In the genomic region with DNA sequence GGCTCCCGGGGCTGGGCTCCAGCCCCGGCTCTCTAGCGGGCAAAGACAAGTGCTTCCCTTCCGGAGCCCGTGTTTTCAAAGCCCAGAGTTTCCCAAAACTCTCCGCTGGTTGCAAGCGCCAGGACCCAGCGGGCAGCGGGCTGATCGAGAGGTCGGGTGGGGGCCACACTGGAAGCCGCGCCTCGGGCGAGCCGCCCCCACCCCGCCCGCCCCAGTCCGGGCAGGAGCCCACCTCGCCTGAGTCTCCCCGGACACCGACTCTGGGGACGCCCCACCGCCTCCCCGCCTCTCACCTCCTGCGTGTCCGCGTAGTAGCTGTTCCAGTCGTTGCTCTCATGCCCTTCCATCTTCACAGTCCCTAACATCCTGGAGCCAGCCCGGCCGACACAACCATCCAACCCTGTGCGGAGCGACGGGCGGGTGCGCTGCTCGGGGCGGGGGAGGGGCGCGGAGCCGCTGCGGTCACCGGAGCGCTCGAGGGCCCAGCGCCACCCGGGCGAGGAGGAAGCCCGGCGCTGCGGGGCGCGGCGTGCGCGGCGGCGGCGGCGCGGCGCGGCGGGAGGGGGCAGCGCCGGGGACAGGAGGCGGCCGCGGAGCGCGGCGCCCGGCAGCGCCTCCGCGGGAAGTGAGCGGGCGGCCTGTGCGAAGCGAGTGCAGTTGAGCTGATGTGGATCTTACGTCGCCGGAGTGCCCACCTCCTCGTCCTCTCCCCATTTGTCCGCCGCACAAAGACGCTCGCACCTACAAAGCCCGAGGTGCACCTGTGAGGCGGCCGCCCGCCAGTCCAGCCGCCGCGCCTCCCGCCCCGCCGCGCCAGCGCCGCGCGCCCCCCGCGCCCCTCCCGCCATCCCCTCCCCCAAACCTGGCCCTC, we compare ENCODE assay signal across 7 mouse cellular contexts. TPM values are rescaled to one million over a fixed set of nuclear protein-coding genes. Genes with fewer than 3 reads are reported as not detected.
A peak's percentile ranks its signal among the peaks of the same experiment; 100 is the strongest.
DNase-seq lines count a peak whose midpoint lies in the region; ATAC-seq and TF ChIP-seq lines count a peak whose summit lies in the region.

No protein-coding gene starts in this region.

- peak overlapping the region; percentile 25; the same call in 1 of the 2 replicates for H3K27ac ChIP-seq in forebrain, embryonic 11.5 days (ENCODE audit: low read depth, low read length)
- H3K27ac ChIP-seq in intestine, postnatal 0 days (ENCODE audit: low read depth, low read length) = peak overlapping the region; percentile 95
- no peak overlapping the region for H3K27ac ChIP-seq in thymus, adult 2 months (ENCODE audit: control insufficient read depth, insufficient read depth, low read length)

- H3K4me1 ChIP-seq in forebrain, embryonic 11.5 days (replicated peaks; ENCODE audit: control insufficient read depth, insufficient read depth, low read length) = peaks cover 8% of the 10 kb centered on the region; the same call in 1 of the 2 replicates
- no peaks in the 10 kb centered on the region for H3K4me1 ChIP-seq in intestine, postnatal 0 days (replicated peaks; ENCODE audit: control insufficient read depth, insufficient read depth, low read length)
- peaks cover 5% of the 10 kb centered on the region for H3K4me1 ChIP-seq in thymus, adult 2 months (replicated peaks; ENCODE audit: control insufficient read depth, insufficient read depth, low read length)

- peaks cover 91% of the 10 kb centered on the region for H3K27me3 ChIP-seq in forebrain, embryonic 11.5 days (ENCODE audit: control insufficient read depth, insufficient read depth, low read length)
- peaks cover 57% of the 10 kb centered on the region for H3K27me3 ChIP-seq in intestine, postnatal 0 days (replicated peaks; ENCODE audit: control insufficient read depth, insufficient read depth, low read length)
- peaks cover 26% of the 10 kb centered on the region for H3K27me3 ChIP-seq in thymus, adult 2 months (ENCODE audit: control insufficient read depth, insufficient read depth, low read length)

- ATAC-seq in forebrain, embryonic 11.5 days (replicated peaks; ENCODE audit: low FRiP score) = peak; percentile 63
- ATAC-seq in intestine, postnatal 0 days = peak; percentile 61

- no peaks in the 10 kb centered on the region for H3K36me3 ChIP-seq in forebrain, embryonic 11.5 days (ENCODE audit: control insufficient read depth, insufficient read depth, low read length)
- no peaks in the 10 kb centered on the region; the same call in 1 of the 2 replicates for H3K36me3 ChIP-seq in intestine, postnatal 0 days (ENCODE audit: control insufficient read depth, insufficient read depth)
- H3K36me3 ChIP-seq in thymus, adult 2 months (ENCODE audit: control insufficient read depth, insufficient read depth, low read length) = no peaks in the 10 kb centered on the region

- H3K4me3 ChIP-seq in forebrain, embryonic 11.5 days (ENCODE audit: low read depth, low read length) = peak overlapping the region; percentile 51
- peak overlapping the region; percentile 70 for H3K4me3 ChIP-seq in intestine, postnatal 0 days (ENCODE audit: low read depth, low read length)
- no peak overlapping the region for H3K4me3 ChIP-seq in thymus, adult 2 months (ENCODE audit: control insufficient read depth, insufficient read depth, low read length)

- TF ChIP-seq CTCF in intestine, postnatal 0 days (IDR thresholded peaks at IDR 0.05; ENCODE audit: low read depth) = no peak
- TF ChIP-seq CTCF in thymus, adult 2 months (IDR thresholded peaks at IDR 0.05; ENCODE audit: borderline replicate concordance, control insufficient read depth, extremely low read depth, insufficient read depth, low read length, poor library complexity) = no peak

- H3K9ac ChIP-seq in forebrain, embryonic 11.5 days (ENCODE audit: low read length) = peak overlapping the region; percentile 49
- H3K9ac ChIP-seq in intestine, postnatal 0 days (ENCODE audit: low read depth, low read length) = peak overlapping the region; percentile 71

- H3K4me2 ChIP-seq in forebrain, embryonic 11.5 days (ENCODE audit: low read depth, low read length, severe bottlenecking) = peak overlapping the region; percentile 85
- peak overlapping the region; percentile 84 for H3K4me2 ChIP-seq in intestine, postnatal 0 days (replicated peaks; ENCODE audit: low read depth)

- H3K9me3 ChIP-seq in forebrain, embryonic 11.5 days (ENCODE audit: control insufficient read depth, low read length) = no peaks in the 10 kb centered on the region
- no peaks in the 10 kb centered on the region for H3K9me3 ChIP-seq in intestine, postnatal 0 days (ENCODE audit: control insufficient read depth)

- under 1% methylated on average over 104 of the region's 106 CpGs for WGBS in forebrain, embryonic 11.5 days
- under 1% methylated on average over 91 of the region's 106 CpGs for WGBS in intestine, postnatal 0 days
- WGBS in thymus, adult 2 months = under 1% methylated on average over 101 of the region's 106 CpGs

- peak; percentile 62 for DNase-seq in urinary bladder, adult 2 months (ENCODE audit: low spot score)
- DNase-seq in urinary bladder, adult 18-20 months (ENCODE audit: low spot score in 2 of 2) = no peak
- peak; percentile 82 for DNase-seq in forebrain, embryonic 11.5 days (ENCODE audit: low spot score)
- DNase-seq in lung, postnatal 36 days = peak; percentile 74
- no peak for DNase-seq in adipocyte (ENCODE audit: low spot score)
- no peak for DNase-seq in thymus, adult 2 months

- TF ChIP-seq POLR2A in thymus, adult 2 months (IDR thresholded peaks at IDR 0.05; ENCODE audit: control insufficient read depth, extremely low read depth, insufficient read depth, low read length, poor library complexity) = no peak

RNA-seq across cellular contexts. Expression of gene Foxa1, which starts 1.1 kb away (rescaled TPM):
- polyA plus RNA-seq in urinary bladder, adult 2 months (2012; rRNA removed) = 59.0 and 73.3 TPM in 2 replicates
- polyA plus RNA-seq in forebrain, embryonic 11.5 days (2014; fragmentation: Nextera tagmentation; extraction: Ambion mirVana) = 1.7 and 1.9 TPM in 2 replicates
- 3.7 and 4.0 TPM in 2 replicates for polyA plus RNA-seq in intestine, postnatal 0 days (2015; fragmentation: Nextera tagmentation; extraction: Ambion mirVana)
- 1.4 and 1.5 TPM in 2 replicates for polyA plus RNA-seq in thymus, adult 2 months (2012; rRNA removed)

RNA-seq across cellular contexts. Expression of gene Ttc6, which starts 18.3 kb away (rescaled TPM):
- 8.5 and 11.9 TPM in 2 replicates for polyA plus RNA-seq in urinary bladder, adult 2 months (2012; rRNA removed)
- 0.44 and 0.57 TPM in 2 replicates for polyA plus RNA-seq in forebrain, embryonic 11.5 days (2014; fragmentation: Nextera tagmentation; extraction: Ambion mirVana)
- 0.20 and 0.43 TPM in 2 replicates for polyA plus RNA-seq in intestine, postnatal 0 days (2015; fragmentation: Nextera tagmentation; extraction: Ambion mirVana)
- polyA plus RNA-seq in thymus, adult 2 months (2012; rRNA removed) = 0.05 and 0.12 TPM in 2 replicates

Comparison
In these comparisons a context has a peak if more than half of its experiments do, and no peak if none do; other contexts are left out.
1. DNase-seq: peak in urinary bladder, adult 2 months (single experiment), forebrain, embryonic 11.5 days (single experiment) and lung, postnatal 36 days (single experiment); none in urinary bladder, adult 18-20 months (0 of 2), adipocyte (single experiment) and thymus, adult 2 months (single experiment).
2. RNA of gene Foxa1, which starts 1.1 kb away (polyA plus RNA-seq): 59.0 to 73.3 TPM in urinary bladder, adult 2 months; 3.7 to 4.0 TPM in intestine, postnatal 0 days, 1.7 to 1.9 TPM in forebrain, embryonic 11.5 days and 1.4 to 1.5 TPM in thymus, adult 2 months; every median in the first group is over 10 times any median in the second.